23 mouse cellular contexts compared by ENCODE assay signal in the genomic region with DNA sequence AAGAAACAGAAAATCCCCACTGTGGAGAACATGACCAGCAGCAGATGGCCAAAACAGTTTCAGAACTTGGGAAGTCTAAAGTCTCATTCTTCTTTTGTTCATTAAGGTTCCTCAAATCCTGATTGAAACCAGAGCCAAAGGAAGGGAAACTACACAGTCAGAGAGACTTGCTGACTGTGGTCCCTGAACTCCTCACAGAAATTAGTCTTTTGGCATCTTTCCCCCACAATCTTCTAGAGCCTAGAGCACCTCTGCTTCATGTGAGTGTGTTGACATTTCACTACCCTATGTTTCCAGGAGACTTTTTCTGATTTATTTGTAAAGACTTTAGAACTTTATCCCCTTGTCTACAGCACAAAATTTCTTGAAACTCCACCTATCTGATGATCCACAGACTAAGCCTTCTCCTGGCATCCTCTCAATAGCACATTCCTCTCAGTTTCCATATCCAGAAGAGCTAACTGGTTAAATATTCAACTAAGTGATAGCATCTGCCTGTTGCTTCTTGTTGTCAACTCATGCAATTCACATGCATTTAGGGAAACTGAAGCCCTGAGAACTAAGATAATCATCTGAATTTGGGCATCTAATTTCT. TPM values are rescaled to one million over a fixed set of nuclear protein-coding genes. Genes with fewer than 3 reads are reported as not detected.
"Had no signal": no experiment of that assay in that cellular context is flagged by ENCODE, and none has a peak within 500 bp of the region (broad histone marks: within the 10 kb centered on the region; RNA-seq: fewer than 3 reads in every experiment).

No protein-coding gene starts in this region.

- DNase-seq: kidney, adult 11 months; kidney, adult 9 months; kidney, postnatal 36 days; layer of hippocampus, adult 9-11 months; layer of hippocampus, postnatal 36 days; liver, embryonic 13.5 days; liver, postnatal 0 days; midbrain, embryonic 14.5 days; right cerebral cortex, adult 18-20 months; right cerebral cortex, postnatal 25 days; thymus, postnatal 36 days had no signal

- H3K9me3 ChIP-seq: limb, embryonic 13.5 days; liver, embryonic 13.5 days; neural tube, embryonic 15.5 days had no signal

- H3K9ac ChIP-seq: limb, embryonic 13.5 days; liver, embryonic 13.5 days; liver, postnatal 0 days; neural tube, embryonic 15.5 days had no signal

- H3K4me3 ChIP-seq: limb, embryonic 13.5 days; liver, embryonic 13.5 days; midbrain, embryonic 10.5 days; myocyte; neural tube, embryonic 15.5 days had no signal

- H3K27ac ChIP-seq: kidney, postnatal 0 days; limb, embryonic 13.5 days; liver, embryonic 13.5 days; midbrain, embryonic 10.5 days; neural tube, embryonic 15.5 days had no signal

- ATAC-seq: liver, postnatal 0 days had no signal

- H3K27me3 ChIP-seq: limb, embryonic 13.5 days; liver, embryonic 13.5 days; neural tube, embryonic 15.5 days had no signal

- H3K4me2 ChIP-seq: limb, embryonic 13.5 days; liver, embryonic 13.5 days; neural tube, embryonic 15.5 days had no signal

- H3K4me1 ChIP-seq: limb, embryonic 13.5 days; liver, embryonic 13.5 days; midbrain, embryonic 10.5 days; neural tube, embryonic 15.5 days had no signal

- H3K36me3 ChIP-seq: limb, embryonic 13.5 days; liver, embryonic 13.5 days; midbrain, embryonic 10.5 days; neural tube, embryonic 15.5 days had no signal

RNA-seq across cellular contexts. Expression of a gene that starts 20.6 kb away (rescaled TPM):
- total RNA-seq: layer of hippocampus, postnatal 36 days had no signal
- polyA plus RNA-seq: liver, postnatal 0 days; midbrain, embryonic 10.5 days; midbrain, embryonic 14.5 days; myocyte; testis, adult 2 months had no signal

RNA-seq across cellular contexts. Expression of a gene that starts 23.4 kb away (rescaled TPM):
- total RNA-seq: left cerebral cortex, postnatal 36 days had no signal
- polyA plus RNA-seq: midbrain, embryonic 10.5 days; myocyte had no signal

RNA-seq across cellular contexts. Expression of a gene that starts 32.7 kb away (rescaled TPM):
- total RNA-seq: layer of hippocampus, adult 18-20 months; layer of hippocampus, postnatal 36 days had no signal
- polyA plus RNA-seq: testis, adult 2 months had no signal

RNA-seq across cellular contexts. Expression of a gene that starts 36.8 kb away (rescaled TPM):
- total RNA-seq: layer of hippocampus, adult 18-20 months; layer of hippocampus, postnatal 36 days; left cerebral cortex, postnatal 36 days had no signal
- polyA plus RNA-seq: limb, embryonic 13.5 days; liver, embryonic 13.5 days; lung, embryonic 16.5 days; midbrain, embryonic 10.5 days; midbrain, embryonic 14.5 days; neural tube, embryonic 11.5 days; neural tube, embryonic 15.5 days had no signal

RNA-seq across cellular contexts. Expression of a gene that starts 39.9 kb away (rescaled TPM):
- total RNA-seq: layer of hippocampus, adult 18-20 months; layer of hippocampus, postnatal 36 days; left cerebral cortex, postnatal 36 days had no signal
- polyA plus RNA-seq: kidney, postnatal 0 days; limb, embryonic 13.5 days; liver, embryonic 13.5 days; liver, postnatal 0 days; lung, embryonic 16.5 days; midbrain, embryonic 10.5 days; midbrain, embryonic 14.5 days; myocyte; neural tube, embryonic 11.5 days; neural tube, embryonic 15.5 days; small intestine, adult 2 months; testis, adult 2 months; thymus, postnatal 0 days had no signal
